Mouse (Mus musculus): ENCODE measurements around the gene Acaca. TPM values are rescaled to one million over a fixed set of nuclear protein-coding genes. Genes with fewer than 3 reads are reported as not detected.

Acaca gene
- polyA plus RNA-seq, 1 experiment from 2014 or later = 32.6 TPM

- no peak overlapping the region for H3K27ac ChIP-seq (ENCODE audit: low read depth, low read length)
- ATAC-seq (ENCODE audit: low FRiP score) (no peak), DNase-seq (ENCODE audit: low spot score, missing footprints) (no peak)
- H3K9ac ChIP-seq (ENCODE audit: low read length) = no peak overlapping the region
- no peaks in the 10 kb centered on the region for H3K9me3 ChIP-seq (ENCODE audit: control insufficient read depth, low read length)
- no peak overlapping the region for H3K4me2 ChIP-seq
- no peaks in the 10 kb centered on the region for H3K27me3 ChIP-seq (ENCODE audit: control insufficient read depth, insufficient read depth, low read length)
- no peaks in the 10 kb centered on the region for H3K4me1 ChIP-seq (ENCODE audit: control insufficient read depth, insufficient read depth, low read length)
- 93% methylated on average over 3 of the region's 3 CpGs for WGBS
- no peaks in the 10 kb centered on the region for H3K36me3 ChIP-seq (ENCODE audit: control insufficient read depth, insufficient read depth, low read length)
- no peak overlapping the region for H3K4me3 ChIP-seq (ENCODE audit: low read depth, low read length)
Measured at GRCm38 (mm10) chr11:84136453-84136852, 7.0 kb downstream of the Acaca start.

- DNase-seq (ENCODE audit: low spot score, missing footprints) (peak; percentile 93), ATAC-seq (ENCODE audit: low FRiP score) (no peak)
- Histone ChIP-seq H3K27ac (ENCODE audit: low read depth, low read length) (no peak overlapping the region), H3K9ac (ENCODE audit: low read length) (no peak overlapping the region), H3K4me1 (ENCODE audit: control insufficient read depth, insufficient read depth, low read length) (peaks cover 4% of the 10 kb centered on the region; the same call in 1 of the 2 replicates), H3K36me3 (ENCODE audit: control insufficient read depth, insufficient read depth, low read length) (no peaks in the 10 kb centered on the region), H3K9me3 (ENCODE audit: control insufficient read depth, low read length) (no peaks in the 10 kb centered on the region), H3K27me3 (ENCODE audit: control insufficient read depth, insufficient read depth, low read length) (no peaks in the 10 kb centered on the region), H3K4me2 (no peak overlapping the region), H3K4me3 (ENCODE audit: low read depth, low read length) (no peak overlapping the region)
- WGBS = 53% methylated on average over 2 of the region's 2 CpGs
Measured at GRCm38 (mm10) chr11:84141752-84142151, 12.3 kb downstream of the Acaca start.

GRCm38 (mm10) chr11:84145201-84145798 lies 15.8 kb downstream of the Acaca start:
- DNase-seq (ENCODE audit: low spot score, missing footprints) = peak; percentile 57
- no peaks in the 10 kb centered on the region for H3K27me3 ChIP-seq (ENCODE audit: control insufficient read depth, insufficient read depth, low read length)
- H3K9ac ChIP-seq (ENCODE audit: low read length) = no peak overlapping the region
- no peak overlapping the region for H3K4me3 ChIP-seq (ENCODE audit: low read depth, low read length)
- no peak overlapping the region for H3K27ac ChIP-seq (ENCODE audit: low read depth, low read length)
- H3K9me3 ChIP-seq (ENCODE audit: control insufficient read depth, low read length) = no peaks in the 10 kb centered on the region
- H3K4me2 ChIP-seq = no peak overlapping the region
- no peak for ATAC-seq (ENCODE audit: low FRiP score)
- H3K36me3 ChIP-seq (ENCODE audit: control insufficient read depth, insufficient read depth, low read length) = no peaks in the 10 kb centered on the region
- peaks cover 4% of the 10 kb centered on the region; the same call in 1 of the 2 replicates for H3K4me1 ChIP-seq (ENCODE audit: control insufficient read depth, insufficient read depth, low read length)
- 76% methylated on average over 10 of the region's 10 CpGs for WGBS

DNA sequence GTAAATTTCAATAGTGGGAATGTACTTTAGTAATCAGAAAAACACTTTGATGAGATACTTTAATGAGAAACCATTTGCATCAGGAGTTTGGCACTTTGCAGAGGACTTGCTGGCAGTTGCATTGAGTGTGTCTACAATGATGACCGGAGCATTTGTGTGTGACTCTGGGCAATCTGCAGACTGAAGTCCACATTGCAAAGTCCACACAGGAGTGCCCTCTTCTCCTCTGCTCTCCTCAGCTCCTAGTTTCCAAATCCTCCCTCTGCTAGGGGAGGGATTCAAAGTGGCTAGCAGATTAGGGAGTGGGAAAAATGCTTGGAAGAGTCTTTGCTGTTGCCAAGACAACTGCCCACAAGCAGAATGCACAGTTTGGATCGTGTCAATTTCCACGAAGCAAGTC lies 16.6 kb downstream of the Acaca start:
- H3K4me1 ChIP-seq (ENCODE audit: control insufficient read depth, insufficient read depth, low read length) = peaks cover 4% of the 10 kb centered on the region; the same call in 1 of the 2 replicates
- DNase-seq (ENCODE audit: low spot score, missing footprints) (peak; percentile 37), ATAC-seq (ENCODE audit: low FRiP score) (no peak)
- H3K4me3 ChIP-seq (ENCODE audit: low read depth, low read length) = no peak overlapping the region
- H3K27ac ChIP-seq (ENCODE audit: low read depth, low read length) = no peak overlapping the region
- H3K36me3 ChIP-seq (ENCODE audit: control insufficient read depth, insufficient read depth, low read length) = no peaks in the 10 kb centered on the region
- H3K9ac ChIP-seq (ENCODE audit: low read length) = no peak overlapping the region
- no peaks in the 10 kb centered on the region for H3K9me3 ChIP-seq (ENCODE audit: control insufficient read depth, low read length)
- no peaks in the 10 kb centered on the region for H3K27me3 ChIP-seq (ENCODE audit: control insufficient read depth, insufficient read depth, low read length)
- H3K4me2 ChIP-seq = no peak overlapping the region
- 39% methylated on average over 3 of the region's 3 CpGs for WGBS

GRCm38 (mm10) chr11:84150884-84151283 lies 21.4 kb downstream of the Acaca start:
- Histone ChIP-seq H3K4me1 (ENCODE audit: control insufficient read depth, insufficient read depth, low read length) (peaks cover 4% of the 10 kb centered on the region; the same call in 1 of the 2 replicates), H3K27me3 (ENCODE audit: control insufficient read depth, insufficient read depth, low read length) (no peaks in the 10 kb centered on the region), H3K27ac (ENCODE audit: low read depth, low read length) (no peak overlapping the region), H3K4me2 (no peak overlapping the region), H3K9ac (ENCODE audit: low read length) (no peak overlapping the region), H3K9me3 (ENCODE audit: control insufficient read depth, low read length) (no peaks in the 10 kb centered on the region), H3K4me3 (ENCODE audit: low read depth, low read length) (no peak overlapping the region), H3K36me3 (ENCODE audit: control insufficient read depth, insufficient read depth, low read length) (no peaks in the 10 kb centered on the region)
- ATAC-seq (ENCODE audit: low FRiP score) (no peak), DNase-seq (ENCODE audit: low spot score, missing footprints) (peak; percentile 37)
- WGBS = 60% methylated on average over 2 of the region's 2 CpGs

- no peaks in the 10 kb centered on the region for H3K27me3 ChIP-seq (ENCODE audit: control insufficient read depth, insufficient read depth, low read length)
- no peak overlapping the region for H3K4me3 ChIP-seq (ENCODE audit: low read depth, low read length)
- 92% methylated on average over 4 of the region's 4 CpGs for WGBS
- ATAC-seq (ENCODE audit: low FRiP score) (no peak), DNase-seq (ENCODE audit: low spot score, missing footprints) (no peak)
- H3K4me1 ChIP-seq (ENCODE audit: control insufficient read depth, insufficient read depth, low read length) = no peaks in the 10 kb centered on the region
- no peaks in the 10 kb centered on the region for H3K36me3 ChIP-seq (ENCODE audit: control insufficient read depth, insufficient read depth, low read length)
- H3K9ac ChIP-seq (ENCODE audit: low read length) = no peak overlapping the region
- H3K9me3 ChIP-seq (ENCODE audit: control insufficient read depth, low read length) = no peaks in the 10 kb centered on the region
- no peak overlapping the region for H3K27ac ChIP-seq (ENCODE audit: low read depth, low read length)
- no peak overlapping the region for H3K4me2 ChIP-seq
Measured at GRCm38 (mm10) chr11:84156535-84157262, 27.2 kb downstream of the Acaca start.

GRCm38 (mm10) chr11:84164123-84164522 lies 34.7 kb downstream of the Acaca start:
- no peak overlapping the region for H3K9ac ChIP-seq (ENCODE audit: low read length)
- no peak for DNase-seq (ENCODE audit: low spot score, missing footprints)
- no peak for ATAC-seq (ENCODE audit: low FRiP score)
- WGBS = 91% methylated on average over 6 of the region's 6 CpGs
- no peaks in the 10 kb centered on the region for H3K4me1 ChIP-seq (ENCODE audit: control insufficient read depth, insufficient read depth, low read length)
- H3K4me3 ChIP-seq (ENCODE audit: low read depth, low read length) = no peak overlapping the region
- H3K27me3 ChIP-seq (ENCODE audit: control insufficient read depth, insufficient read depth, low read length) = no peaks in the 10 kb centered on the region
- no peak overlapping the region for H3K27ac ChIP-seq (ENCODE audit: low read depth, low read length)
- H3K4me2 ChIP-seq = no peak overlapping the region
- no peaks in the 10 kb centered on the region for H3K36me3 ChIP-seq (ENCODE audit: control insufficient read depth, insufficient read depth, low read length)
- no peaks in the 10 kb centered on the region for H3K9me3 ChIP-seq (ENCODE audit: control insufficient read depth, low read length)

DNA sequence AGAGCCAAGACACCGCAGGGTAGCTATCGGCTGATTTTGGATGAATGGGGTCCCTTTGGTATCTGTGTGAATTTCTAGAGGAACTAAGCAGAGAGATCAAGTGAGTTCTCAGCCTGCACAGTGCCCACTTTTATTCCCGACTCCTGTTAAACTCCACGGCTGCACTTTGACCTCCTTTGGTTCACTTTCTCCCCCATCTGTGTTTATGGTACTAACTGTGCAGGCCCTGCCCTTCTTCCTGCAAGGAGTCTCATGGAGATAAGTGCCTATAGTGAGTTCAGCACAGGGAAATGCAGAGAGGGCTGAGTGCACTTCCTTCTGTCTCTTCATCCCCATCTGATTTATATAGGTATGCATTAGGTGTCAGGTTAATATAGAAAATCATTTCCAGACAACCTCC lies 35.1 kb downstream of the Acaca start:
- H3K27me3 ChIP-seq (ENCODE audit: control insufficient read depth, insufficient read depth, low read length) = no peaks in the 10 kb centered on the region
- WGBS = 74% methylated on average over 4 of the region's 4 CpGs

GRCm38 (mm10) chr11:84167046-84167526 lies 37.6 kb downstream of the Acaca start, which contains the start of gene Gm11437:
TSS of gene Gm11437 (minus strand) at chr11:84167476.
- Histone ChIP-seq H3K9ac (ENCODE audit: low read length) (no peak within 1 kb of the TSS), H3K36me3 (ENCODE audit: control insufficient read depth, insufficient read depth, low read length) (no peaks in the 10 kb centered on the region), H3K4me2 (no peak within 1 kb of the TSS), H3K4me1 (ENCODE audit: control insufficient read depth, insufficient read depth, low read length) (no peaks in the 10 kb centered on the region), H3K9me3 (ENCODE audit: control insufficient read depth, low read length) (no peaks in the 10 kb centered on the region), H3K27ac (ENCODE audit: low read depth, low read length) (no peak within 1 kb of the TSS), H3K27me3 (ENCODE audit: control insufficient read depth, insufficient read depth, low read length) (no peaks in the 10 kb centered on the region), H3K4me3 (ENCODE audit: low read depth, low read length) (no peak within 1 kb of the TSS)
- DNase-seq (ENCODE audit: low spot score, missing footprints) = no peak
- 87% methylated on average over 5 of the region's 5 CpGs for WGBS
- ATAC-seq (ENCODE audit: low FRiP score) = no peak

More for the DNA sequence above, 35.1 kb downstream of the Acaca start:
- no peak for DNase-seq (ENCODE audit: low spot score, missing footprints)
- Histone ChIP-seq H3K9me3 (ENCODE audit: control insufficient read depth, low read length) (no peaks in the 10 kb centered on the region), H3K4me3 (ENCODE audit: low read depth, low read length) (no peak overlapping the region), H3K9ac (ENCODE audit: low read length) (no peak overlapping the region), H3K27ac (ENCODE audit: low read depth, low read length) (no peak overlapping the region), H3K4me2 (no peak overlapping the region), H3K4me1 (ENCODE audit: control insufficient read depth, insufficient read depth, low read length) (no peaks in the 10 kb centered on the region), H3K36me3 (ENCODE audit: control insufficient read depth, insufficient read depth, low read length) (no peaks in the 10 kb centered on the region)
- no peak for ATAC-seq (ENCODE audit: low FRiP score)
